ENCODE assay signal across 8 mouse cellular contexts in the genomic region with DNA sequence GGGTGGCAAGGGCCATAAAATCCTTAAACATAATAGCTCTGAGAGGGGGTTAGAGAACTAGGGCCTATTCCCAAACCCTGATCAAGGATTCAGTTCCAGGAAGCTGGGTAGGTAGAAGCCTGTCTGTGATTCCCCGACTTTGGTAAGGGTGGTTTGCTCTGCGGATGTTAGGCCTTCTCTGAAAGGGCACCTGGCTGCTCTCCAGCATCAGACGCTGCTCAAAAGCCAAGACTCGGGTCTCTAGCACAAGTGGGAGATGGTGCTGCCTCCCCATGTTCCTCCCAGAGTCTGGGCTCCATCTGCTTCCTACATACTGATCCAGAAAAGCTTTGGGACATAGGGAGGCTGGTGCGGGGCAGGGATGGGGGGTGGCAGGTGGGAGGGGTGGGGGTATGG.
DNase-seq lines count a peak whose midpoint lies in the region; ATAC-seq and TF ChIP-seq lines count a peak whose summit lies in the region.
"Had no signal": no experiment of that assay in that cellular context is flagged by ENCODE, and none has a peak within 500 bp of the region (broad histone marks: within the 10 kb centered on the region; RNA-seq: fewer than 3 reads in every experiment).

No protein-coding gene starts in this region.

- no peak overlapping the region for H3K9ac ChIP-seq in lung, embryonic 14.5 days
- peak overlapping the region; percentile 53 for H3K9ac ChIP-seq in liver, postnatal 0 days (replicated peaks)

- H3K36me3 ChIP-seq in lung, embryonic 14.5 days (ENCODE audit: insufficient read depth) = no peaks in the 10 kb centered on the region
- no peaks in the 10 kb centered on the region for H3K36me3 ChIP-seq in liver, postnatal 0 days (replicated peaks; ENCODE audit: insufficient read depth, low read length)

- no peaks in the 10 kb centered on the region; the same call in 1 of the 2 replicates for H3K4me1 ChIP-seq in lung, embryonic 14.5 days (ENCODE audit: insufficient read depth)
- H3K4me1 ChIP-seq in liver, postnatal 0 days (ENCODE audit: insufficient read depth) = peaks cover 13% of the 10 kb centered on the region

- TF ChIP-seq EP300 in liver, postnatal 0 days (IDR thresholded peaks at IDR 0.05; ENCODE audit: low read depth) = no peak

- H3K4me2 ChIP-seq in lung, embryonic 14.5 days = no peak overlapping the region
- peak overlapping the region; percentile 65 for H3K4me2 ChIP-seq in liver, postnatal 0 days (ENCODE audit: low read depth, low read length)

- peak overlapping the region; percentile 88 for H3K27ac ChIP-seq in lung, embryonic 14.5 days (ENCODE audit: low read depth)
- H3K27ac ChIP-seq in liver, postnatal 0 days (ENCODE audit: low read depth) = peak overlapping the region; percentile 79; the same call in 1 of the 2 replicates

- H3K27me3 ChIP-seq in lung, embryonic 14.5 days (ENCODE audit: insufficient read depth, low read length) = no peaks in the 10 kb centered on the region
- H3K27me3 ChIP-seq in liver, postnatal 0 days (ENCODE audit: insufficient read depth, low read length) = no peaks in the 10 kb centered on the region

- WGBS in lung, embryonic 14.5 days = 50% methylated on average over 5 of the region's 5 CpGs
- WGBS in liver, postnatal 0 days (ENCODE audit: insufficient replicate concordance) = 27% methylated on average over 5 of the region's 5 CpGs

- no peak for TF ChIP-seq CTCF in lung, embryonic 14.5 days (IDR thresholded peaks at IDR 0.05; ENCODE audit: low read depth)
- TF ChIP-seq CTCF in liver, postnatal 0 days (IDR thresholded peaks at IDR 0.05; ENCODE audit: low read depth) = no peak

- no peak for ATAC-seq in lung, embryonic 14.5 days (ENCODE audit: insufficient read depth)
- peak; percentile 29 to 54; a peak in 2 of 4 replicates for ATAC-seq in hematopoietic stem cell, adult 5-6 weeks (replicated peaks in 1 of 2; ENCODE audit: insufficient read depth in 1 of 2, low FRiP score in 2 of 2, low TSS enrichment in 1 of 2, low read depth in 1 of 2, poor library complexity in 2 of 2, severe bottlenecking in 2 of 2)
- no peak for ATAC-seq in liver, postnatal 0 days

- H3K4me3 ChIP-seq in lung, embryonic 14.5 days (ENCODE audit: low read depth, low read length) = no peak overlapping the region
- H3K4me3 ChIP-seq in liver, postnatal 0 days (ENCODE audit: low read depth, low read length) = no peak overlapping the region

- no peaks in the 10 kb centered on the region for H3K9me3 ChIP-seq in lung, embryonic 14.5 days (ENCODE audit: low read depth, low read length)
- no peaks in the 10 kb centered on the region for H3K9me3 ChIP-seq in liver, postnatal 0 days (ENCODE audit: low read length)

- DNase-seq in lung, embryonic 14.5 days = no peak
- DNase-seq in lung, postnatal 14 days = no peak
- peak; percentile 12 for DNase-seq in kidney, adult 8-10 months
- no peak for DNase-seq in liver, postnatal 0 days
- DNase-seq in heart, postnatal 4 days = no peak
- DNase-seq in adrenal gland, adult 8-10 months = no peak
- DNase-seq: right cerebral cortex, postnatal 25 days had no signal

Comparison
In these comparisons a context has a peak if more than half of its experiments do, and no peak if none do; other contexts are left out.
1. ATAC-seq: peak in hematopoietic stem cell, adult 5-6 weeks (2 of 2); none in lung, embryonic 14.5 days (single experiment) and liver, postnatal 0 days (single experiment).
2. DNase-seq: peak in kidney, adult 8-10 months (2 of 2); none in lung, embryonic 14.5 days (single experiment), lung, postnatal 14 days (single experiment), liver, postnatal 0 days (single experiment), heart, postnatal 4 days (single experiment) and adrenal gland, adult 8-10 months (single experiment).